Mouse (Mus musculus) intestine, embryonic 16.5 days (tissue): ENCODE data around the gene Samd13. TPM values are rescaled to one million over a fixed set of nuclear protein-coding genes. Genes with fewer than 3 reads are reported as not detected.
A peak's percentile ranks its signal among the peaks of the same experiment; 100 is the strongest.

Experiments
- ATAC-seq: fragments of 200-750 bp; cut with Nextera tagmentation; 2 replicates; pipeline ENCODE4 v1.8.0; 2017; ENCODE audit warnings: moderate TSS enrichment, moderate library complexity
- H3K27ac ChIP-seq: fragments of 300-500 bp; sonication (generic); 2 replicates; pipeline ENCODE4 v1.5.1; 2014; ENCODE audit warnings: mild to moderate bottlenecking, low read length
- H3K27me3 ChIP-seq: fragments of 300-500 bp; sonication (generic); replicated peaks from 2 replicates; pipeline ENCODE4 v1.6.1; 2014; ENCODE audit warnings: low read length, control low read depth, mixed read lengths; ENCODE audit not compliant: control insufficient read depth, insufficient read depth
- H3K36me3 ChIP-seq: fragments of 300-500 bp; sonication (generic); 2 replicates; pipeline ENCODE4 v1.6.1; 2014; ENCODE audit warnings: low read length, control low read depth; ENCODE audit not compliant: control insufficient read depth, insufficient read depth
- H3K4me1 ChIP-seq: fragments of 300-500 bp; sonication (generic); 2 replicates; pipeline ENCODE4 v1.6.1; 2014; ENCODE audit warnings: low read length, control low read depth, mixed read lengths; ENCODE audit not compliant: control insufficient read depth, insufficient read depth
- H3K4me2 ChIP-seq: fragments of 300-500 bp; sonication (generic); 2 replicates; pipeline ENCODE4 v1.6.1; 2014; ENCODE audit warnings: low read depth, low read length, control low read depth
- H3K4me3 ChIP-seq: fragments of 300-500 bp; sonication (generic); 2 replicates; pipeline ENCODE4 v1.5.1; 2014; ENCODE audit warnings: mild to moderate bottlenecking, low read length
- H3K9ac ChIP-seq: fragments of 300-500 bp; sonication (generic); 2 replicates; pipeline ENCODE4 v1.6.1; 2014; ENCODE audit warnings: low read depth, low read length
- H3K9me3 ChIP-seq: fragments of 300-500 bp; sonication (generic); 2 replicates; pipeline ENCODE4 v1.6.1; 2016; ENCODE audit warnings: low read length, control low read depth; ENCODE audit not compliant: control insufficient read depth
- WGBS: fragments of 180-500 bp; shearing (Covaris S2); extraction: QIAGEN DNeasy Blood & Tissue Kit; methylation state at CpG from one replicate; pipeline ENCODE4 v1.1.7; 2014; 5-methylcytosine and 5-hydroxymethylcytosine counted together
- polyA plus RNA-seq: library from polyadenylated mRNA; unstranded; fragments of >200 nt; fragmentation: Nextera tagmentation; extraction: Ambion mirVana; gene quantifications from 2 replicates; pipeline ENCODE4 v1.2.1, GENCODE M21; 2015

Gene Samd13
- 0.56 and 0.66 TPM in 2 replicates for polyA plus RNA-seq

DNA sequence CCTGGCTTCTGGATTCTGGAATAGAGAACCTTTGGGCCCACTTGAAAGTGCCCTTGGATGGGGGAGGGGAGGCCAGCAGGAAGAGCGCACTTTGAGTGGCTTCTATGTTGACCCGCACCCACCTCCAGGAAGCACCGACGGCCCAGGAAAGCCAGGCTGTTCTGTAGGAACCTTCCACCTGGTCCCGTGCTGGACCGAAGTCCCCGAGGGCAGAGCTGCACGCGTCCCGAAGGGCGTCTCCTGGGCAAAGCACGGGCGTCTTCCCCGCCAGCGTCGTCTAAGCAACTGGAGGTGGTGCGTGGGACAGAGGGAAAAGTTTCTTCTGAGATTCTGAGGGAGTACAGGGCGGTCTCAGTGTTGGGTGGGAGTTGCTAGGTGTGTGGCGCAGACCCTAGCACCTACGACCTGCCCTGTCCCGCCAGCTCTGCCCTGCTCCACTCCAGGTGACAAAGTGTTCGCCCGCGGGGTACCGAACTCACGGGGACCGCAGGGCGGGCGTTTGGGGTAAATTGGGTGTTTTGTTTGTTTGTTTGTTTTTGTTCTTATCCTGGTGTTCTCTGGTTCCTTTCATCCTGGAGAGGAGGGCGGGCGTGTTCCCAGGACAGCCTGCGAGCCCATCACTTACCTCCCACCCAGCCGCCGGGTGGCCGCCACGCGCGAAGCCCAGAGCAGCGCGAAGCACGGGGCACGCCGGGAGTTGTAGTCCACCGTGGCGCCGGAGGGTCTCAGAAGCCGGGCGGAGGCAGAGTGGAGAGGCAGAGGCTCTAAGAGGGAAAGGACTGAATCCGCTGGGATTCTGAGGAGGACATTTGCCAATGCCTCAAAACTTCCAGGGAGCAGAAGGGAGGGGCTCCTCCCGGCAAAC lies at the start of gene Samd13:
Samd13 (minus strand) TSS at position 782 of the 865 bp plus-strand sequence.
- Histone ChIP-seq H3K27ac (no peak within 1 kb of the TSS), H3K4me2 (peak within 1 kb of the TSS; percentile 94), H3K4me1 (peaks cover 9% of the 10 kb centered on the region), H3K36me3 (no peaks in the 10 kb centered on the region), H3K9me3 (no peaks in the 10 kb centered on the region), H3K9ac (peak within 1 kb of the TSS; percentile 72), H3K27me3 (no peaks in the 10 kb centered on the region), H3K4me3 (peak within 1 kb of the TSS; percentile 56)
- WGBS, result 1% methylated on average over 50 of the region's 50 CpGs
- ATAC-seq, result peak; percentile 86

DNA sequence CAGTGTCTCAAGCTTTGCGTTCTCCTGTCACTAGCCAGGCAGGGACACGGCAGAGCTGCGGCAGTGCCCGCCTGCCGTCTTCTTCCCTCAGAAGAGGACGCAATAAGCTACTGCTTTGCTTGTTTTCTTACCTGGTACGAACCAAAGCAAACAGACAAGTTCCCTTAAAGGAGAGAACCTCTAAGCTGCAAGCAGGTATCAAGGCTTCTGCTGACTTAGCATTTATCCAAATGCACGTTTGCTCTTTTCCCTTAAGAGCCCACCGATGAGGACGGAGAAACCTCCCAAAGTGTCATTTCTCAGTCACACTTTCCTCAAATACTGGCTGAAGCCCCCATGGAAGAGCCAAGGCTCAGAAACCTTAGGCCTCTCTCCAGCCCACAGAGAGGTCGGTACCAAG lies 46.1 kb upstream of the Samd13 start:
- Histone ChIP-seq H3K9me3 (no peaks in the 10 kb centered on the region), H3K4me1 (no peaks in the 10 kb centered on the region), H3K4me3 (no peak overlapping the region), H3K4me2 (no peak overlapping the region), H3K36me3 (peaks cover 3% of the 10 kb centered on the region; the same call in 1 of the 2 replicates), H3K27ac (no peak overlapping the region), H3K27me3 (no peaks in the 10 kb centered on the region), H3K9ac (no peak overlapping the region)
- 94% methylated on average over 11 of the region's 11 CpGs for WGBS
- no peak for ATAC-seq

DNA sequence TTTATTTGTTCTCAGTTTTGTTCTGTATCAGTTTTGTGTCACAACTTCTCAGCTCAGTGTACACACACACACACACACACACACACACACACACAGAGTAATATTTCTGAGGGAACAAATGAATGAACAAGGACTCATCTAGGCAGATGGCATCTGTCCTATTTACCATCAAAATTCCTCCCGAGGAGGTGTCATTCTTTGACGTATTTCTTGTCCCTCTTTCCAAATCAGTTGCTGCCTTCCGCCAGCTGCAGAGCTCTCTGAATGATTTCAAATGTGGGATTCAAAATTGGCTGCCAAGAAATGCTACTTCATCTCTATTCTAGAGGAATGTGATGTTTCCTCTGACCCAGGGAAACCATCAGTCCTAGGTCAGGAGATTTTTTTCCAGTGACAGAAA lies 37.6 kb upstream of the Samd13 start:
- H3K27me3 ChIP-seq, result no peaks in the 10 kb centered on the region
- H3K36me3 ChIP-seq, result peaks cover 3% of the 10 kb centered on the region; the same call in 1 of the 2 replicates
- no peak overlapping the region for H3K4me2 ChIP-seq
- H3K27ac ChIP-seq, result no peak overlapping the region
- no peak overlapping the region for H3K9ac ChIP-seq
- no peaks in the 10 kb centered on the region for H3K4me1 ChIP-seq
- WGBS, result 64% methylated on average over 3 of the region's 3 CpGs
- H3K9me3 ChIP-seq, result no peaks in the 10 kb centered on the region
- H3K4me3 ChIP-seq, result no peak overlapping the region
- no peak for ATAC-seq

DNA sequence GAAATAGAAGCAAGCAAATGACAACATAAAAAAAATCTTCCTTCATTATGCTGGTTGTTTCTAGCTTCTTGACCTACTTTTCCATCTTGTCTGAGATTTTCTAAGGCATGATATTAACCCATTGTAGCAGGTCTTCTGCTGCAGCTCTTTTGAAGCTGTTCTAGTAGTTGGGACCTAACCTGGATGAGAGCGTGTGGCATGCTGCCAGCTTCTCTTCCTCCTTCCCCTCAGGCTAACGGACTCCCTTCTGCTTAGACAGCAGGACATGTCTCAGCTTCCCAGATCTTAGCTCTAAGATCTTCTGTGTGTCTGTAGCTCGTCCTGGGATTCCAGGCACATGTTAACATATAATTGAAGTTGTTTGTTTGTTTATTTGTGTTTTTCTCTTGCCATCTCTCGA lies 34.3 kb upstream of the Samd13 start:
- Histone ChIP-seq H3K9ac (no peak overlapping the region), H3K4me2 (no peak overlapping the region), H3K27me3 (no peaks in the 10 kb centered on the region), H3K27ac (no peak overlapping the region), H3K9me3 (no peaks in the 10 kb centered on the region), H3K4me3 (no peak overlapping the region), H3K4me1 (no peaks in the 10 kb centered on the region), H3K36me3 (no peaks in the 10 kb centered on the region)
- WGBS, result 71% methylated on average over 4 of the region's 4 CpGs
- ATAC-seq, result no peak

DNA sequence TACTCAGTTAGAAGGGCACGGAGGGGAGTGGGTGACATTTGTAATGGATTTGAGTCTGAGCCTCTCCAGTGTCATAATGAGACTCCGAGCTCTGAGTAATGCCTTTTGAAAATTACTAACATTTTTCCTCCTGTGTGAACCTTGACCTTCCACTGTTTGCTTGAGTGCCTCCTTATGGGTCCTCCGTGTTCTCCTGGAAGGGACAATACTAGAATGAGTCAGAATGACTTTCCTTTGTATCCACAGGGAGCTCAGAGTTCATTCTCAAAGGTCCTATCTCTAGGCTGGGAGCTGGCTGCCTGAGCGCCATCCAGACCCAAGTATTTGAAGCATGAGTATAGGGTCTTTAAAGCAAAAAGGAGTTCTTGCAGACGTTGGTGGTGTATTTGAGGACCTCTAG lies 32.9 kb upstream of the Samd13 start:
- ATAC-seq, result peak; percentile 98
- no peaks in the 10 kb centered on the region for H3K27me3 ChIP-seq

DNA sequence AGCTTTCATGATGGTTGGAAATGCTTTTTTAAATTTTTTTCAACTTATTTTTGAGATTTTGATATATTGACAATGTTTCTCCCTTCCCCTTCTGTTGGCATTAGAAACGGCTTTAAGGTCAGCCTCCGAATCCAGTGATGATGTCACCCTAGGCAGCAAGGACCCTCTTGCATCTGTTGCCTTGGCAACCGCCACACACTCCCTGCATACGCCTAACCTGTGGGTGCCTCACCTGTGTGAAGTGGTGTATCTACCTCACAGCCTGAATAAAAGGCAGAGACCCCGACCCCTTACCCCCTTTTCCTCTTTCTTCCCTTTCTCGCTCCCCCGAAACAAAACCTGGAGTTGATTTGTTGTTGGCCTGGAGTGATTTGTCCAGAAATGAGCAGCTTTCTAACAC lies 26.9 kb upstream of the Samd13 start:
- no peaks in the 10 kb centered on the region for H3K36me3 ChIP-seq
- no peak overlapping the region for H3K27ac ChIP-seq
- H3K27me3 ChIP-seq, result no peaks in the 10 kb centered on the region
- no peak overlapping the region for H3K4me3 ChIP-seq
- WGBS, result 75% methylated on average over 7 of the region's 7 CpGs
- H3K4me1 ChIP-seq, result no peaks in the 10 kb centered on the region
- H3K9me3 ChIP-seq, result no peaks in the 10 kb centered on the region
- no peak overlapping the region for H3K4me2 ChIP-seq
- no peak overlapping the region for H3K9ac ChIP-seq
- no peak for ATAC-seq

More for the DNA sequence above, 32.9 kb upstream of the Samd13 start:
- Histone ChIP-seq H3K4me1 (no peaks in the 10 kb centered on the region), H3K4me3 (no peak overlapping the region), H3K9me3 (no peaks in the 10 kb centered on the region), H3K27ac (no peak overlapping the region), H3K9ac (no peak overlapping the region), H3K36me3 (no peaks in the 10 kb centered on the region), H3K4me2 (no peak overlapping the region)
- 57% methylated on average over 5 of the region's 5 CpGs for WGBS

DNA sequence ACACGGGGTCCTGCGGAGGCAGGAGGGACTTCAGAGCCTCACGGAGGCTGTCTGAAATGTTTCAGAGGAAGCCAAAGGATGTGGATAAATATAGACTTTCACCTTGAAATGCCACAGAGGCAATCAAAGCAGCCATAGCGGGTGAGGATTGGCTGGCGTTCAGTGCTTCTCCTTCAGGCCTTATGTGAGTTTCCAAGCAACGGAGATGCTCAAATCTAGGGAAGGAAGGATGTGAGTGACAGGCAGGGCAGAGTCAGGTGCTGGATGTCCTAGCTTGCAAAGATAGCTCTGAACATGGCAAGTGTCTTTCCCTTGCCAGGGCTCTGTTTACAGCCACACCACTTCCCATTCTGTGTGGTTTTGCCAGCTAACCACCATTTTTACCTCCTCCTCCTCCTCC lies 26.2 kb upstream of the Samd13 start:
- WGBS, result 60% methylated on average over 6 of the region's 6 CpGs
- ATAC-seq, result no peak
- H3K4me1 ChIP-seq, result no peaks in the 10 kb centered on the region

DNA sequence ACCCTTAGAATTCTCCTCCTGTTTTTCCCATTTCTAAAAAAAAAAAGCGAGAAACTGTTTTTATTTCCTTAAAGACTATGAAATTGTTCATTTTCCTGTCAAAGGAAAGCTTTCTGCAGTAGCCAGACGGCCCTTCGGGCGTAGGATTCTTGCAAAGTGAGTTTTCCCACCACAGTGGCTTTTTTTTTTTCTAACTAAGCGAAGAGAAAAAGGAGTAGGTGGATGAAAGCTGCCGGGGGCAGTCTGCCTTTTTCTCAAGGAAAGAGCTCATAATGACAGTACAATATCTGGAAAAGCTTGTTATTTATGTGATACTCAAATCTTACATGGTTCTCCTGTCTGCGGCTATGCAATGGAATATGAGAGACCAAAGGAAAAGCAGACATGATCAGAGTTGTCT lies 25.7 kb upstream of the Samd13 start:
- no peaks in the 10 kb centered on the region for H3K4me1 ChIP-seq
- H3K4me3 ChIP-seq, result no peak overlapping the region
- no peaks in the 10 kb centered on the region for H3K36me3 ChIP-seq
- WGBS, result 73% methylated on average over 7 of the region's 7 CpGs
- H3K4me2 ChIP-seq, result no peak overlapping the region
- no peak overlapping the region for H3K9ac ChIP-seq
- no peak for ATAC-seq
- H3K27ac ChIP-seq, result no peak overlapping the region
- no peaks in the 10 kb centered on the region for H3K27me3 ChIP-seq
- H3K9me3 ChIP-seq, result no peaks in the 10 kb centered on the region

More for the DNA sequence above, 26.2 kb upstream of the Samd13 start:
- Histone ChIP-seq H3K36me3 (no peaks in the 10 kb centered on the region), H3K4me2 (no peak overlapping the region), H3K27ac (no peak overlapping the region), H3K27me3 (no peaks in the 10 kb centered on the region), H3K9ac (no peak overlapping the region), H3K9me3 (no peaks in the 10 kb centered on the region), H3K4me3 (no peak overlapping the region)

DNA sequence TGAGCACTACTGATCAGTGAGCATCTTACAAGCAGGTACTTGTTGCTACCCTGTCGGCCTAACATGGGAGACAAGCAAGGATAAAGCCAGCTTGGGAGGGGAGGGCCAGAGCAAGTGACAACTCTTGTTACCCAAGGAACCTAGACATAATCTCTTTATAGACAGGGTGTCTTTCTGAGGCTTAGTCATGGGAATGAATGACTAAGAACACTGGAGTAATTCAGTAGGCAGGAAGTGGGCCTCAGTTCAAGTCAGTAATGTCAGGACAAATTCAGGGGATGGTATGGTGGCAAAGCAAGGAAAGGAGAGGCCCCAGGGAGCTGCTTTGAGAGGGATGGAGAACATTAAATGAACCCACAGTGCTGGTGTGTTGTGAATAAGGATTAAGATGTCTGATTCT lies 23.7 kb upstream of the Samd13 start:
- Histone ChIP-seq H3K4me3 (no peak overlapping the region), H3K36me3 (no peaks in the 10 kb centered on the region), H3K27me3 (no peaks in the 10 kb centered on the region), H3K4me1 (no peaks in the 10 kb centered on the region), H3K9me3 (no peaks in the 10 kb centered on the region), H3K4me2 (no peak overlapping the region), H3K27ac (no peak overlapping the region), H3K9ac (no peak overlapping the region)
- 80% methylated on average over 1 of the region's 1 CpGs for WGBS
- no peak for ATAC-seq
